Mouse (Mus musculus): ENCODE results near the gene 4930451I11Rik. TPM values are rescaled to one million over a fixed set of nuclear protein-coding genes. Genes with fewer than 3 reads are reported as not detected.

Gene 4930451I11Rik
- polyA plus RNA-seq, 1 experiment from 2014 or later: not detected

- under 1% methylated on average over 30 of the region's 36 CpGs for WGBS
- Histone ChIP-seq H3K27me3 (no peaks in the 10 kb centered on the region), H3K4me1 (peaks cover 38% of the 10 kb centered on the region), H3K27ac (replicated peaks) (peak overlapping the region; percentile 94), H3K36me3 (peaks cover 47% of the 10 kb centered on the region), H3K9me3 (no peaks in the 10 kb centered on the region), H3K9ac (replicated peaks) (peak overlapping the region; percentile 79), H3K4me3 (peak overlapping the region; percentile 67), H3K4me2 (replicated peaks) (peak overlapping the region; percentile 81)
- ATAC-seq (ENCODE audit: low FRiP score, low read depth): peak; percentile 96
These were observed 32.4 kb downstream of the 4930451I11Rik start for GRCm38 (mm10) chr7:126799050-126799467.

- H3K27me3 ChIP-seq: no peaks in the 10 kb centered on the region
- peaks cover 38% of the 10 kb centered on the region for H3K4me1 ChIP-seq
- peak overlapping the region; percentile 94 for H3K27ac ChIP-seq (replicated peaks)
- ATAC-seq (ENCODE audit: low FRiP score, low read depth): no peak
- no peaks in the 10 kb centered on the region for H3K9me3 ChIP-seq
- under 1% methylated on average over 40 of the region's 40 CpGs for WGBS
- H3K36me3 ChIP-seq: peaks cover 40% of the 10 kb centered on the region
- H3K4me3 ChIP-seq: peak overlapping the region; percentile 67
- H3K4me2 ChIP-seq (replicated peaks): peak overlapping the region; percentile 81
- H3K9ac ChIP-seq (replicated peaks): peak overlapping the region; percentile 79
These were observed 33.1 kb downstream of the 4930451I11Rik start for GRCm38 (mm10) chr7:126798127-126799049.

GRCm38 (mm10) chr7:126797411-126798126 lies 33.9 kb downstream of the 4930451I11Rik start, which contains the start of gene Fam57b:
Fam57b (plus strand) TSS chr7:126797668.
- peak within 1 kb of the TSS; percentile 94 for H3K27ac ChIP-seq (replicated peaks)
- peak within 1 kb of the TSS; percentile 67 for H3K4me3 ChIP-seq
- H3K9me3 ChIP-seq: no peaks in the 10 kb centered on the region
- WGBS: 33% methylated on average over 21 of the region's 21 CpGs
- peak within 1 kb of the TSS; percentile 79 for H3K9ac ChIP-seq (replicated peaks)
- H3K36me3 ChIP-seq: peaks cover 35% of the 10 kb centered on the region
- H3K4me1 ChIP-seq: peaks cover 43% of the 10 kb centered on the region
- no peaks in the 10 kb centered on the region for H3K27me3 ChIP-seq
- peak within 1 kb of the TSS; percentile 81 for H3K4me2 ChIP-seq (replicated peaks)
- ATAC-seq (ENCODE audit: low FRiP score, low read depth): no peak

GRCm38 (mm10) chr7:126796350-126796932 lies 35.0 kb downstream of the 4930451I11Rik start:
- 0 out of 2 replicates have a peak overlapping the region, but pooled peaks have one; percentile 31 for H3K9ac ChIP-seq (replicated peaks)
- peaks cover 46% of the 10 kb centered on the region for H3K4me1 ChIP-seq
- H3K4me2 ChIP-seq (replicated peaks): no peak overlapping the region
- ATAC-seq (ENCODE audit: low FRiP score, low read depth): no peak
- H3K27me3 ChIP-seq: no peaks in the 10 kb centered on the region
- WGBS: 79% methylated on average over 8 of the region's 8 CpGs
- H3K9me3 ChIP-seq: no peaks in the 10 kb centered on the region
- H3K27ac ChIP-seq (replicated peaks): 0 out of 2 replicates have a peak overlapping the region, but pooled peaks have one; percentile 6
- H3K4me3 ChIP-seq: no peak overlapping the region
- peaks cover 35% of the 10 kb centered on the region for H3K36me3 ChIP-seq

GRCm38 (mm10) chr7:126795387-126796317 lies 35.8 kb downstream of the 4930451I11Rik start:
- Histone ChIP-seq H3K27ac (replicated peaks) (0 out of 2 replicates have a peak overlapping the region, but pooled peaks have one; percentile 6), H3K4me1 (peaks cover 51% of the 10 kb centered on the region), H3K9ac (replicated peaks) (0 out of 2 replicates have a peak overlapping the region, but pooled peaks have one; percentile 31), H3K9me3 (no peaks in the 10 kb centered on the region), H3K4me2 (replicated peaks) (no peak overlapping the region), H3K27me3 (no peaks in the 10 kb centered on the region), H3K36me3 (peaks cover 35% of the 10 kb centered on the region), H3K4me3 (no peak overlapping the region)
- no peak for ATAC-seq (ENCODE audit: low FRiP score, low read depth)
- WGBS: 87% methylated on average over 16 of the region's 16 CpGs

- H3K9ac ChIP-seq (replicated peaks): no peak overlapping the region
- H3K4me2 ChIP-seq (replicated peaks): no peak overlapping the region
- no peak overlapping the region for H3K27ac ChIP-seq (replicated peaks)
- H3K36me3 ChIP-seq: peaks cover 46% of the 10 kb centered on the region
- WGBS: 79% methylated on average over 4 of the region's 4 CpGs
- H3K9me3 ChIP-seq: no peaks in the 10 kb centered on the region
- H3K4me1 ChIP-seq: peaks cover 46% of the 10 kb centered on the region
- no peak for ATAC-seq (ENCODE audit: low FRiP score, low read depth)
- no peaks in the 10 kb centered on the region for H3K27me3 ChIP-seq
- H3K4me3 ChIP-seq: no peak overlapping the region
These were observed 37.2 kb downstream of the 4930451I11Rik start for GRCm38 (mm10) chr7:126794271-126794605.

GRCm38 (mm10) chr7:126793456-126794270 lies 37.8 kb downstream of the 4930451I11Rik start:
- WGBS: 75% methylated on average over 4 of the region's 4 CpGs
- peaks cover 52% of the 10 kb centered on the region for H3K36me3 ChIP-seq
- no peak overlapping the region for H3K4me2 ChIP-seq (replicated peaks)
- no peak overlapping the region for H3K4me3 ChIP-seq
- H3K27me3 ChIP-seq: no peaks in the 10 kb centered on the region
- no peak for ATAC-seq (ENCODE audit: low FRiP score, low read depth)
- H3K4me1 ChIP-seq: peaks cover 46% of the 10 kb centered on the region
- no peak overlapping the region for H3K9ac ChIP-seq (replicated peaks)
- no peak overlapping the region for H3K27ac ChIP-seq (replicated peaks)
- no peaks in the 10 kb centered on the region for H3K9me3 ChIP-seq

- 30% methylated on average over 11 of the region's 11 CpGs for WGBS
- H3K9me3 ChIP-seq: no peaks in the 10 kb centered on the region
- no peaks in the 10 kb centered on the region for H3K27me3 ChIP-seq
- H3K4me1 ChIP-seq: peaks cover 40% of the 10 kb centered on the region
- peak; percentile 42 for ATAC-seq (ENCODE audit: low FRiP score, low read depth)
- peak overlapping the region; percentile 93 for H3K4me3 ChIP-seq
- H3K4me2 ChIP-seq (replicated peaks): peak overlapping the region; percentile 80
- peaks cover 60% of the 10 kb centered on the region for H3K36me3 ChIP-seq
- peak overlapping the region; percentile 37; the same call in 1 of the 2 replicates for H3K9ac ChIP-seq (replicated peaks)
- H3K27ac ChIP-seq (replicated peaks): peak overlapping the region; percentile 93
These were observed 38.6 kb downstream of the 4930451I11Rik start for GRCm38 (mm10) chr7:126792721-126793443.

GRCm38 (mm10) chr7:126791851-126792720 lies 39.4 kb downstream of the 4930451I11Rik start, which contains the start of gene Ppp4c:
Ppp4c (minus strand) TSS chr7:126792496.
- Histone ChIP-seq H3K27ac (replicated peaks) (peak within 1 kb of the TSS; percentile 93), H3K36me3 (peaks cover 63% of the 10 kb centered on the region), H3K4me2 (replicated peaks) (peak within 1 kb of the TSS; percentile 80), H3K9me3 (no peaks in the 10 kb centered on the region), H3K27me3 (no peaks in the 10 kb centered on the region), H3K9ac (replicated peaks) (peak within 1 kb of the TSS; percentile 91), H3K4me3 (peak within 1 kb of the TSS; percentile 93), H3K4me1 (peaks cover 32% of the 10 kb centered on the region)
- peak; percentile 93 for ATAC-seq (ENCODE audit: low FRiP score, low read depth)
- under 1% methylated on average over 71 of the region's 83 CpGs for WGBS
